Mouse (Mus musculus) left cerebral cortex, adult 2 months (tissue): ENCODE measurements around the gene Thrb. TPM values are rescaled to one million over a fixed set of nuclear protein-coding genes. Genes with fewer than 3 reads are reported as not detected.

ENCODE experiments used
- DNase-seq, 2 experiments: peaks; one replicate each; pipeline ENCODE4 v3.0.0; 2021 to 2022; ENCODE audit warnings: low spot score in 2 of 2, mixed read lengths in 1 of 2; ENCODE audit errors: extremely low spot score in 1 of 2
- H3K27ac ChIP-seq: fragments of 200-600 bp; 2 replicates; pipeline ENCODE4 v1.8.1; 2022
- H3K4me3 ChIP-seq: fragments of 200-600 bp; 2 replicates; pipeline ENCODE4 v1.8.1; 2022
- CTCF ChIP-seq: fragments of 200-600 bp; IDR thresholded peaks from 2 replicates; pipeline ENCODE4 v1.8.1; 2022; ENCODE audit warnings: antibody characterized with exemption, mild to moderate bottlenecking, moderate library complexity
- intact Hi-C: fragments of 180-260 bp; cut with DNase I; formaldehyde crosslinking; loops from one replicate; pipeline ENCODE4 v1.15.1; 2025
- total RNA-seq, 2 experiments: library from RNA; stranded (reverse); gene quantifications; 2 replicates each; pipeline ENCODE4 v1.2.3; 2021

Thrb gene
- total RNA-seq, 2 experiments from 2014 or later = 97.1 to 98.6 TPM

DNA sequence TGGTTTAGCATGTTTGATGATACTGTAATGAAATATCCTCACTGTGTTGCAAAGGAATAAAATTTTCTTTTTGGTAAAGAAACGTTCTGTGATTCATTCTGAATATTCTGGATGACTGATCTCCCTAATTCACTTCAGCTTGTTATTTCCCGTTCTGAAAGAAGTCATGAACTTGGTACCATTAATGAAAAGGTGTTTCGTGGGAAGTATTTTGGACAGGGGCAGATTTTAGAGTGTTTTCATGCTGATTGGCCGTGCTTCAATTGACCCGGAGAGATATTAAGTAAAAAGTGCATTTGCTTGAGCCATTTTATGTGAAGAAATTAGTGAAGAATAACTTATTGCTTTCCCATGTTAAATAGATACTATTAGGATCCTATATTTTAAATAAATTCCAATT, 2.0 kb downstream of the Thrb start:
- intact Hi-C loops = loop anchor here (5.0 kb wide), 2 partner anchors 65 to 245 kb away; no protein-coding TSS in a partner anchor
- peak overlapping the region; percentile 99 for H3K27ac ChIP-seq
- no peak for DNase-seq
- no peak for TF ChIP-seq CTCF
- H3K4me3 ChIP-seq = peak overlapping the region; percentile 58

DNA sequence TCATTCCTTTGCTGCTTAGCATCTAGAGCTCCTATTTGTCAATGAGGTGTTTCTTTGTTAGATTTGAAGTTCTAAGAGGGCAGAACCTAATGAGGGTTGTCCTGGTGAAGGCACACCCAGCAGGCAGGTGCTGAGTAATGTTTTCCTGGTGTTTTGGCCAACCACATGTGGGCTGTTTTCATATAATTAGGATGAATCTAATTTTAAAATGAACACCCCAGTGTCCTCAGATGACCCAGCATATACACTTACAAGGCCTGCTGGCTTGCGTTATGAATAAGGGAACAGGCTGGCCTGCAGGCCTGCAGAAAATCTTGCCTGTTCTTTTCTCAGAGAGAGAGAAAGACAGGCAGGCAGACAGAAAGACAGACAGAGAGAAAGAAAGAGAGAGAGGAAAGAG, 14.3 kb downstream of the Thrb start:
- no peak for DNase-seq

DNA sequence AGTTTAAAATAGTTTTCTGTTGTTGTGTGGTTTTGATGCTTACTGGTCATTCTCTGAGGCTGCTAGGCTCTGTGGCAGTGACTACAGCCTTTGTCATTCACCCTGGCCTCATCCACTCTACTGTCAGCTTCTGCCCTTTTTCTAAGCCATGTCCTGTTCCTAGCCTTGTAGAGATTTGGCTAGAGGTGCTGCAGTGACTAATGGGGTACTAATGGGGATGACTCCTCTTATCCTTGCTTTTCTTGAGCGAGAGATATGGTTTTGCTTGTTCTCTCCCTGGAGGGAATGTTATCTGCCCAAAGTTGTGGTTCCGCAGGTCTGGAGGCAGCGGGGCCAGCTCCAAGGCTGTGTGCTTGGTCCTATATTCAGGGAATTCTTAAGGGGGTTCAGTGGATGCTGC, 15.2 kb downstream of the Thrb start:
- intact Hi-C loops = no loop called here

More for the DNA sequence above, 14.3 kb downstream of the Thrb start:
- TF ChIP-seq CTCF = no peak
- no peak overlapping the region for H3K4me3 ChIP-seq
- H3K27ac ChIP-seq = no peak overlapping the region
- intact Hi-C loops = no loop called here

DNA sequence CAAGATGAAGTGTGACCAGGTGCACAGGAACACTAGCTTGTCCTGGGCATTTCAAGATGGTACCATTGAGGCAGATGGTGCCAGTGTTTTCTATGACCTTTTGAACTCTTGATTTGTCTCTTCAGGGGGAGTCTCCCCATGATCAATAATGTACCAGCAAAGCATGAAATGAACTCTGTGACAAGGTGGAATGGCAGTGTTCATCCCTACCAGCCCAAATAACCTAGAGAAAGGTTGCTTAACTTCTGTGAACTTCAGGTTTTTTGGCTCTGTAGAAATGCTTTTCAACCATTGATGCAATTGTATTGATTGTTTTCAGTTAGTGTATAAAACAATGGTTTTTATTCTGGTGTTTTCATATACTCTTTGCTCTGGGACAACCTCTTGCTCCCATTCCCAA, 21.4 kb downstream of the Thrb start:
- Histone ChIP-seq H3K27ac (no peak overlapping the region), H3K4me3 (no peak overlapping the region)
- DNase-seq = peak in 1 of 2 experiments; percentile 2
- TF ChIP-seq CTCF = no peak
- intact Hi-C loops = no loop called here

More for the DNA sequence above, 15.2 kb downstream of the Thrb start:
- TF ChIP-seq CTCF = no peak
- no peak for DNase-seq
- no peak overlapping the region for H3K4me3 ChIP-seq
- H3K27ac ChIP-seq = no peak overlapping the region

DNA sequence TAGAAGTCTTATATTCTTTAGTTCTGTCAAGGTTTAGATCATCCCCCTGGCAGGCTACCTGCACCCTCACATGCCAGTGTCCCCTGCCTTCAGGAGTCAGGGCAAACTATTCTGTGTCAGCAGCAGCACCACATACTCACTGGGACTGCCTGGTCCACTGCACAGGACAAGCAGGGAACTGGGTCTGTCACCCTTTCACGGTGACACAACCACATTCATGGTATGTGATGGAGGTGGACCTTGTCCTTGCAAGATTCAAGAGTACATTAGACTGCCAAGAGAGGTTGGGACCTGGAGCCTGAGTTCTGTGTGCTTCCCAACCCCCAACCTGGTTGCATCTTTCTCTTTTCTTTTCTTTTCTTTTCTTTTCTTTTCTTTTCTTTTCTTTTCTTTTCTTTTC, 24.8 kb downstream of the Thrb start:
- H3K4me3 ChIP-seq = no peak overlapping the region
- TF ChIP-seq CTCF = no peak
- H3K27ac ChIP-seq = no peak overlapping the region
- no peak for DNase-seq
- intact Hi-C loops = no loop called here

DNA sequence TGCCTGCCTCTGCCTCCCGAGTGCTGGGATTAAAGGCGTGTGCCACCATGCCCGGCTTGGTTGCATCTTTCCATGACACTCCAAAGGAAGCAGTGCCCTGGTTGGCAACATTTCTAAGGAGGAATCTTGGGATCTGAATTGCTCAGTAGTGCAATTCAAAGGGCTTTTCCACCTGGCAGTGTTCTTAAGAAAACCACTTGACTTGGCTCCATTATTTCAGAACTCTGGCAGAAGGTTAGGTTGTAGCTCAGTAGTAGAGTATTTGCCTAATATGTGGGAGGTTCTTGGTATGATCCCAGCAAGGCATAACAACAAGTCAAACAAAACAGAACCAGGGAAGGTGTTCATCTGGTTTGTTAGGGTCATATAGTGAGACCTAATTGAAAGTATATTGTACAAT, 25.4 kb downstream of the Thrb start:
- Histone ChIP-seq H3K4me3 (no peak overlapping the region), H3K27ac (no peak overlapping the region)
- TF ChIP-seq CTCF = no peak
- intact Hi-C loops = no loop called here
- no peak for DNase-seq

DNA sequence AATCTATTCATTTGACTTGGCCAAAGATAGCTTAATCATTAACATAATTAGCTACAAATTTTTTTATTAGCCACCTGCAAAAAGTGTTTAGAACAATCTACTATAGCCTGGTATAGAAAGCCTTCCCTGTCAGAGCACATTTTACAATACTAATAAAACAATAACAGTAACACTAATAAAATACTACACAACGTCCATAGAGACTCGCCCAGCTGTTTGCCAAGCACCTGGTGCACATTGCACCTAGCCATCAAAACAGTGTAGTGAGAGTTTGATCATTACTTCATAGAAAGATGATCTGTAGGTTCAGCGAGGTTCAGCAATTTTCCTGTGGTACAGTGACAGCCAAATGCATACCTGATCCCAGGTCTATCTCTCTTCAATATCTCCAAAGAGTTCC, 26.9 kb downstream of the Thrb start:
- no peak for TF ChIP-seq CTCF
- intact Hi-C loops = no loop called here
- no peak overlapping the region for H3K27ac ChIP-seq
- DNase-seq = no peak
- no peak overlapping the region for H3K4me3 ChIP-seq

DNA sequence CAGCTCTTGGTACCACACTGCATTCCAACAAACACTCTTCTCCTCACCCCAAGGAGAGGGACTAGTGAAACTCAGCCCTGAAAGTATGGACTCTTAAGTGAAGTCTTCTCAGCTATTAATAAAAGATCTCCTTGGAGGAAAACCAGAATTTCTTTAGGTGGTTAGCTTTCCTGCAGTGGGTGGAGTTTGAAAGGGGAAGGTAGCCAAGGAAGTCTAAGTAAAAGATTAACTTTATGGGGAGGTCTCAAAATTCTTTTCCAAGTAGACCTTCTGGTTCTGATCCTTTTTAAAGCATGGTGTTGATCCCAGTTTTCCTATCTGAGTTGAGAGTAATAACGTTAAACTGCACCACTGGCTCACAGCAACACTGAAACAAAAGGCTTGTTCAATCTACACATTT, 31.2 kb downstream of the Thrb start:
- H3K4me3 ChIP-seq = no peak overlapping the region
- no peak overlapping the region for H3K27ac ChIP-seq
- intact Hi-C loops = no loop called here
- peak in 1 of 2 experiments; percentile 5 for DNase-seq
- no peak for TF ChIP-seq CTCF

DNA sequence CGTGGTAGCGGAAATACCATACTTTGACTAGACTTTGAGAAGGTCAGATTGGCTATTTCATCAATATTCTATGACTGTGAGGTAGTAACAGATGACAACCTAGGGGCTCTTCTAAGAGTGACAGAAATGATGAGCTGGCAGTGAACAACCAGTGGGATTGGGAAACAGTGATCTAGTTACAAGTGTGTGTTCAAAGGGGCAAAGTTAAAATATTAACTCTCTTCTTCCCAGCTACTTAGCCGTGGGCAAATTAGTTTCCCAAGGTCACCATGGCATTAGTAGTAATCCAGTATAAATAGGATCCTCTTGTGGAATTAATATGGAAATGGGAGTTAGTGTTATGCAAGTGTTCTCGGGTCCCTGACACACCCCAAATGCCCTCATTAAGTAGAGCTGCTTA, 35.5 kb downstream of the Thrb start:
- intact Hi-C loops = no loop called here

DNA sequence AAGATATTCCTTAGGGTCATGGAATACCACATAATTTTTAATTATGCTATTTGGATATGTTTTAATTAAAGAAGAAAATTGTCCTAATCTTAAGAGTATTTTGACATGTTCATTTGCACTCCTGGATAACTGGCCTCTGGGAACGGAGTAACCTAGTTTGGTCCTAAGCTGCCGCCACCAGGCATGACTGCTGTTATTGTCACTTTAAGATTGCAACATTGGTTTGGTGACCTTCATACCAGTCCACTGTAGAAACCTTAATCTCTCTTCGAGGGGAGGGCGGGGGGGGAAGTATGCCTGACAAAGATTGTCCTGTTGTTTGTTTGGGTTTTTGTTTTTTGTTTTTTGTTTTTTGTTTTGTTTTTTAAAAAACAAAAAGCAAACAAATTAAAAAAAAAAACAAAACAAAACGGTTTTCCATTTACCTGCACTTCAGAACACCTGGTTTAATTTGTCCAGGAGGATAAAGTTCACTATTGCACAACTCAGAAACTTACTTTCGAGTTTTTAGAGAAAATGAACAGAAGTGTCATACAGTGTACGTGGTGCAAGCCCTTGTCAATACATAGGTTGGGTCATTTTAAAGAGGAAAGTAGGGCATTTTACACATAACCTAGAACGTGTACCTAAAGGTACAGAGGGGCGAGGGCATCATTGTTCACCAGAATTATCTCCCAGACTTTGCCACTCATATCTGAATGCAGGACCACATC, 38.0 kb downstream of the Thrb start:
- Histone ChIP-seq H3K4me3 (no peak overlapping the region), H3K27ac (no peak overlapping the region)
- intact Hi-C loops = no loop called here
- TF ChIP-seq CTCF = no peak
- DNase-seq = no peak

More for the DNA sequence above, 35.5 kb downstream of the Thrb start:
- no peak for TF ChIP-seq CTCF
- Histone ChIP-seq H3K27ac (no peak overlapping the region), H3K4me3 (no peak overlapping the region)
- no peak for DNase-seq

DNA sequence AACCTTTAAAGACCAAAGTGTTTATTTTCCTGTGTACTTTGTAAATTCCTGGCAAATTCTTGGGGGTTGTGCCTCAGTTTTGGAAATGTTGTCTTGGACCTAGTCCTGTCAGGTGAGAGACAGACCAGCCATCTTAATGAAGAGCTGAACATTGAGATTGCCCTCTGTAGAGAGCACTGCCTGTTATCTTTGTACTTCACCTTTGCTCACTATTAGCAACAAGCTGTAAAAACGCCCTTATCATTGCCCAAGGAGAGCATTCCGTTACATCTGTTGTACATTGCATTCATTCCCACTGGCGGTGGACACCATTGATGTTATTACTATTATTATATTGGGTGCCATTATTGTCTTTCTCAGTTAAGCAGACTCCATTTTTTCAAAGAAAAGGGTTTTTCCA, 40.2 kb downstream of the Thrb start:
- Histone ChIP-seq H3K4me3 (no peak overlapping the region), H3K27ac (no peak overlapping the region)
- intact Hi-C loops = no loop called here
- DNase-seq = no peak
- TF ChIP-seq CTCF = no peak

DNA sequence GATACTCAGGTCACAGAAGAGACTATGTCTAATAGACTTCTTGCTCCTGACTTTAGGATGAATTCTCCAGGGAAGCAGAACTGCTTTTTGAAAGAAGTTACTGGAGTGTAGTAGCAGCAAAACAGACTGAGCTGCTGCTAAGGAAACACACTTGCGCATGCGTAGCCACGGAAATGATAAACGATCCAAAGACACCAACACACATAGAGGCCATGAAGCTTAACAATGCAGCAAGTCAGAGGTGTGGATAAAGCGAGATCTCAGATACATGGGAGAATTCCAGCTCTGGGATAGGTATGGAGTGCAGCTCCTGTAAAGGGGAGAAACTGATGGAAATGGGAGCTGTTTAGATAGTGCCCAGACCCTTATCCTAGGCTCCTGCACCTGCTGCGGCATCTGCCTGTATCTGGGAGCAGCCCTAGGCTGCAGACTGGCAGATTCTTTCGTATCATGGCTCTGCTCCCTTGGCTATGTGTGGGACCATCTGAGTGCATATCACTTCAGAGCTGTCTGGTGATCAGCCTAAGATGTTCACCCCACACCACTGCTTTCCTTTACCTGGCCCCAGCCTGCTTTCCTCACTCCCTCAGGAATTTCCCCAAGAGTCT, 53.3 kb downstream of the Thrb start:
- Histone ChIP-seq H3K4me3 (no peak overlapping the region), H3K27ac (peak overlapping the region; percentile 38)
- DNase-seq = no peak

DNA sequence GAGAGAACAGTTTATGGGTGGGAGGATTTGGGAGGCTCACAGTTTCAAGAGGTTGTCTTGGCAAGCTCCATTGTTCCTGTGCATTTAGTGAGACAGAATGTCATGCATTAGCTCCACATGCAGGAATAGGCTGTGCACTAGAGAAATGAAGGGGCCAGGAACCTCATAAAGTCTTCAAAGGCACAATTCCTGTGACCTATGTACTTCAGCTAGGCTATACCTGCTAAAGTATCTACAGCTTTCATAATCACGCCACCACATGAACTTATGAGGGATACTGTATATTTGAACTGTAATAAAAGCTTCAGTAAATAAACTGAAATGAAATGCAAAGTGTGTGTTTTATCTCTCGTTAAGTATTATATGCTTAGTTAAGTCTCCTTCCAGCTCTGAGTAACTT, 59.4 kb downstream of the Thrb start:
- intact Hi-C loops = no loop called here
- TF ChIP-seq CTCF = no peak
- no peak overlapping the region for H3K4me3 ChIP-seq
- H3K27ac ChIP-seq = no peak overlapping the region
- DNase-seq = no peak

More for the DNA sequence above, 53.3 kb downstream of the Thrb start:
- no peak for TF ChIP-seq CTCF
- intact Hi-C loops = no loop called here
